Mouse (Mus musculus) CD8-positive naive resting alpha-beta T cell, adult 2 months (primary cell): ENCODE data around the gene Gm20683.
"Not testable (repeated sequence)": the region's sequence is repeated elsewhere in the genome, so short reads cannot be mapped to it uniquely, and the experiment has no call there.

ENCODE experiments used
- DNase-seq, 2 experiments: peaks; one replicate each; pipeline ENCODE4 v3.0.0; 2022; ENCODE audit warnings: low read depth in 2 of 2, low spot score in 2 of 2

Gm20683 gene

DNA sequence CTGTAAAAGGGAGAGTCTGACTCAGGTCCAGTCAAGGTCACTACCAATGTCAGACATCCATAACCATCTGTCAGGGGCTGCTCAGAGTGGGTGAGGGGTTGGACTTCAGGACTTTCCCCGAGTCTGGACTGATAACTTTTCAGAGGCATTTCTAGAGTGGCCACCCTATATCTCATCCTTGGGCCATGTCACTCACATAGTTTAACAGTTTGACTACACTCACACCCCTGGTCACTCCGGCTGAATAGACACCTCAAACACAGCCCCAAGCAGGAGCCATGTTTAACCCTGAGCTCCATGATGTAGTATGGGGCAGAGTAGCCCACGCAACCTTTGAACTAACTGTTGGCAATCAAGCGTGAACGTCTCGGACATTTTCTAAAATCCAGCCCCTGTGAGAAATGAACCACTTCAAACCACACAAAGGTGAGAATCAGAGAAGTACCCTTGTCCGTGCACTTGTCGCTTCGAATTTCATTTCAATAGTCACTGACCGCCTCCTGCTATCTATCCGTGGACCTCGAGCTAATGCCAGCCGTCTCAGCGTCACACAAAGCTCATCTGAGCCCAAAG lies 32.7 kb upstream of the Gm20683 start:
- DNase-seq: no peak

DNA sequence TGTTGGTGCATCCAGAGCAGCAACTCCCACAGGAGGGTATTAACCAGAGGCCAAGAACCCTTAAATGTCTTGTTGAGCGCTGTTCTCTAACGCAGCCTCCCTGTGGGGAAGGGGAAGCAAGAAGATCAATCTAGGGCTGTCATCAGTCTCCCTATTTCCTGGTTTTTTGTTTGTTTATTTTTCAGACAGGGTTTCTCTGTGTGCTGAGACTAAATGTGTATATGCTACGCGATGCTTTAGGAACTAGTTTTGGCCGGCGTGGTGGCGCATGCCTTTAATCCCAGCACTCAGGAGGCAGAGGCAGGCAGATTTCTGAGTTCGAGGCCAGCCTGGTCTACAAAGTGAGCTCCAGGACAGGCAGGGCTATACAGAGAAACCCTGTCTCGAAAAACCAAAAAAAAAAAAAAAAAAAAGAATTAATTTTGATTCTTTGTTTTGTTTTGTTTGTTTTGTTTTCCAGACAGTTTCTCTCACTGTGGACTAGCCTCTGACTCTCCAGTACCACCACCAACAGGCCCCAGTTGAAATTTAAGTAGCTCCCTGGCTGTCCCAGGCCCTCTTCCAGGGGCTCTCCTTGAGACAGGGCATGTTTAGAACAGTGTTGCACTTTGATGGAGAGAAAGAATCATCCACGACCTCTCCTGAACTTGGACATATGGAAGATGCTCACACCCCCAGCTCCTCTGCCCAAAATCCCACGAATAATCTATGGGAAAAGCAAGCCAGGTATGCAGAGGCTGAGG lies 32.0 kb upstream of the Gm20683 start:
- DNase-seq: no peak

DNA sequence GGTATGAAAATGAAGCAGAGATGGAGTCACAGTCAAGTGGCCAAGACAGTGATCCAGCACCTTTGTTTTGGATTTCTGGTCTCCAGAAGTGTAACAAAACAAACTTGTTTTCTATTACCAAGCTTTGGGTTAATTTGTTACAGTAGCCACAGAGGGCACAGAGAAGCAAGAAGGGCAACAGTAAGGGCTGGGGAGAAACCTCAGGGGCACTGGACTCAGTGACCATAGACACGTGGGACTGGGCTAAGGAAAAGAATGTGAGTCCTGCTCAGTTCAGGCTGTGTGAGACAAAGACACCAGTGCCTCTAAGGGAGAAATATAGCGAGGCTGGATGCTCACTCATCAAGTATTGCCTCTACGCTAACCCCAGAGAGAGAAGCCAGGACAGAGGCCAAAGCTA lies 31.1 kb upstream of the Gm20683 start:
- no peak for DNase-seq

DNA sequence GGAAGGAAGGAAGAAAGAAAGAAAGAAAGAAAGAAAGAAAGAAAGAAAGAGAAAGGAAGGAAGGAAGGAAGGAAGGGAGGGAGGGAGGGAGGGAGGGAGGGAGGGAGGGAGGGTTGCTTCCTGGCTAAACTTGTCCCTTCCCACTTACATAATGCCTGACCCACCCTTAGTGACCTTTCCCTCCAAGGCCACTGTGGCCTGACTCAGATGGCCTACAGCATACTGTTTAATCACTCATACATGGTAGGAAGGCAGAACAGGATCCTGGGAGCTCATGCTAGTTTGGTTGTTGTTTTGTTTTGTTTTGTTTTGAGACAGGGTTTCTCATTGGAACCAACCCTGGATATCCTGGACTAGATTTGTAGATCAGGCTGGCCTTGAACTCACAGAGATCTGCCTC lies 30.0 kb upstream of the Gm20683 start:
- not testable (repeated sequence) for DNase-seq

DNA sequence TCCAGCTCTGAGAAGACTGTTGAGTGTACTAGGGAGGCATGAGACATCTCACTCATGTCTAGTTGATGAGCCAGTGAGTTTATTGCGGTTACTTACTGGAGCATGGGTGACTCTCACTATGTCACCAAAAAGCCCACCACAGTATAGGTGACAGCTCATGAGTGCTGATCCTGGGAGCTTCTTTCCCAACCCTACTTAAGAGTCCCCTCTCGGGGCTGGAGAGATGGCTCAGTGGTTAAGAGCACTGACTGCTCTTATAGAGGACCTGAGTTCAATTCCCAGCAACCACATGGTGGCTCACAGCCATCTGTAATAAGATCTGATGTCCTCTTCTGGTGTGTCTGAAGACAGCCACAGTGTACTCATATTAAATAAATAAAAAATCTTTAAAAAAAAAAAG lies 28.4 kb upstream of the Gm20683 start:
- DNase-seq: no peak

DNA sequence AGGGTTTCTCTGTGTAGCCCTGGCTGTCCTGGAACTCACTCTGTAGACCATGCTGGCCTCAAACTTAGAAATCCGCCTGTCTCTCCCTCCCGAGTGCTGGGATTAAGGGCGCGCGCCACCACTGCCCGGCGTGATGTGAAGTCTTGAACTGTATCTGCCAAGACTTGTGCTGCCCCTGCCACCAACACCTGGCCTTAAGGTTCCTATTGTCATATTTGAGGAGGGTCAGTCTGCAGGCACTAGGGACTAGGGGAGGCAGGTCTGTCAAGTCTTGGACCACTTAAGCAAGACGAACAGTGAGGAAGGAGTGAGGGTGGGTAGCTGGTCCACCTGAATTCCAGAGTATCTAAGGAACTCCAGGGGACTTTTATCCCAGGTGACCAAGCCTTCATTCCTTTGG lies 27.9 kb upstream of the Gm20683 start:
- no peak for DNase-seq

DNA sequence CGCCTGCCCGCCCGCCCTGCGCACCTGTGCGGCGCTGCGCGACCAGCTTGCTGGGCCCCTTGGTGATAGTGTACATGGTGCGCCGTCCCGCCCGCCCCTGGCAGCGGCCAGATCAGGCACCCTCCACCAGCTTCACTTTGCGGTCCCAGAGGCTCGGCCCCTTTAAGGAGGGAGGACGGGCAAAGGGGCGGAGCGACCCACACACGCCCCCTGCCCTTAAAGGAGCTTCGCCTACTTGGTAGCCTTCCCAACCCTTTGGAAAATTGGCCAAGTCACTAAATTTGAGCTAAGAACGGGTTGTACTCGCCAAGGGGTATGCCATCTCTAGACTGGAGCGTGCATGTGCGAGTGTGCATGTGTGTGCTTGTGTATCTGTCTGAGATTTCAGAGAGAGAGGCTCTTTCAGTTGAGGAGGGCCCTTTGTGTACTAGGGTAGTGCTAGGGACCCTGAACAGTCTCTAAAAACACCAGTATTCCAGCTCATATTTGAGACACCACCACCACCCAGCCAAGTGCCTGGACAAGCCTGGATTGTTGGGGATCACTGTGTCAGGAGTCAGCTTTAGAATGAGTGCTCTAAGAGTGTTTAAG lies 27.1 kb upstream of the Gm20683 start, which contains the start of gene Mcrip2:
Gene Mcrip2, minus strand, starts transcription at position 164 of the 591 bp plus-strand sequence.
- peak; percentile 41 to 46 for DNase-seq

DNA sequence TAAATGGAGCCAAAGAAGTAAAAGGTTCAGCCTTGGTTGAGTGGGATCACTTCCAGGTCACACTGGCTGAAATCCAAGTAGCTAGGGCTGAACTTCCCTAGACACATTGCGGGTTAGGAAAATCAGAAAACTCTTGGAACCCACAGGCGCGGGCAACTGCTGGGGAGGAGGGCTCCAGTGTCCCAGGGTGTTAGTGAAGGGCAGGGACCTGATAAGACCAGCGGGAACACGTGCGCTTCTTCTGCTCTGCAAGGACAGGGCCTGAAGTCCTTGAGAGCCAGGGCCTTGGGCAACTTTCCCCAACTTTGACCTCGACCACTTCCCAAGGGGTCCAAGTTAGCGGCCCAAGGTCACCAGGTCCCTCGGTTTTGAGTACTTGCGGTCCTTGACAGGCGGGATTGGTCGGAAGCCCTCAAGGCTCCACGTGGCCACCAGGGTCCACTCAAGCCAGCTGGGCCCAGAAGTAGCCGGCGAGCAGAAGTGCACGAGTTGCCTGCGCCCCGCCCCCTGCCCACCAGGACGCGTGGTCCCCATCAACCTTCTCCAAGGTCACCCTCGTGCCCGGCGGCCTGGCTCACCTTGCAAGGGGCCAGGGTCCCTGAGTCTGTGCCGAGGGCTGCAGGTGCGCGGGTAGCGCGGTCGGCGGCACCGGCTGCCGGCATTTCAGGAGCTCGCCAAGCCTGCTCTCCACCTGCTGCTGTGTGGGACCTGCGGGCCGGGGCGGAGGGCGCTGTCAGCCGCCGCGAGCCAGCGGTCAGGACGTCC lies 26.5 kb upstream of the Gm20683 start:
- no peak for DNase-seq

DNA sequence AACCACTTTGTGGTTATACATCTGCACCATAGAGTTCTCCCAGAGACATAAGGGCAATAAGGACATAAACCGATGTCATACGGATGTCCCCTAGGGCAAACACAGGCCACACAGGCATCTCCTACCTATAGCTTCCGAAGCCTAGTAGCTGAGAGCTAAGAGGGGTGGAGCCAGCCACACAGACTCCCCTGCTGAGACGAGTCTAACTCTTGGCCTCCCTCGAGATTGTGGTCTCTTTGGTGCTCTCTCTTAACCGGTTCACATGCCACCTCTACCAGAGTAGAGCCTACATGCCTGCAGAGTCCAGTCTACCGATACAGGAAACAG lies 25.9 kb upstream of the Gm20683 start:
- DNase-seq: peak; percentile 21 to 31

DNA sequence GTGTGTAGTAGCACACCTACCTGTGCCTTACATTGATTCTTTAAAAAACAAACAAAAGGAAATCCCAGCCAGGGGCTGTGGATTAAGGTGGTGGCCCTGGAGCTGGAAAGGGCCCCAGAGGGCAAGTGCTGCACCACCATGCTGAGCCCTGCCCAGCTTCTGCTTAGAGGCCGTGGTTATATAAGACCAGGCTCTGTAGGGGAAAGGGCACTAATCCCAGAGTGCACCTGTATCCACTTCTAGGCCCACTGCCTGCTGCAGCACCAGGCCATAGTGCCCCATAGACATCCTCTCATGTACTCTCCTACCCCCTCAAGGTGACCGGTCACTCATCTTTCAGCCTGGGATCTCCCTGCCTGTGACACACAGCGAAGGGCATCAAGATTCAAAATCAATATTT lies 24.6 kb upstream of the Gm20683 start:
- no peak for DNase-seq

DNA sequence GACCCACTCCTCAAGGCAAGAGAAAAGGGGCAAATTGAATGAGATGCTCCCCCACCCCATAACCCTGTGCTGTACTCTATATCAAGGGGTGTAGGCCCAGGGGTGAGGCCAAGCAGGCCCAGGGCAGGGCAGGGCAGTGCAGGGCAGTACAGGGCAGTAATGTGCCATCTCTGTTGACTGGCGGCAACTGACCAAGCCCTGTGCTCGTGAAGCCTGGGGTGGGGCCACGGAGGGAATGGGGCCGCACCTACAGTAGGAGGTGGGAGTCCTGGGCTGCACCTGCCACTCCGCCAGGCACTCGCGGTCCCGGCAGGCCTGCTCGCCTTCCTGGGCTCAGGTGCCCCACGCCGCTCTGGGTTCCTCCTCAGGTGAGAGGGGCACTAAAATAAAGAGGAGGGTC lies 23.7 kb upstream of the Gm20683 start:
- DNase-seq: no peak

DNA sequence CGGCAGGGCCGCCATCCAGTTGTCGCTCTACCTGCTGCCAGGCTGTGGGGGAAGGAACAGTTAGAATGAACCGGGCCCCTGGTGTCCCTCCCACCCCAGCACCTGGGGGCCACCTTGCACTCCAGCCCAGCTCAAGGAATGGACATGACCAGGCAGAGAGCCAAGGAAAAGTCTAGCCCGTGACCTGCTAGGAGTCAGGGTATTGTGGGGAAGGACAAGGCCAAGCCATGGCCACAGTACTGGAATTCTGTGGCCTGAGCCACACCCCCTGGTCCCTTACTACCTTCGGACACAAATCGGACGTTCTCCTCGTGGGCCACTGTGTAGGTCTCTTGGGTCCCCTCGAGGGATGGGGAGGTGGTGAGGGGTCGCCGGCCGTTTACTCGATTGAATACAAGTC lies 22.7 kb upstream of the Gm20683 start:
- DNase-seq: no peak

DNA sequence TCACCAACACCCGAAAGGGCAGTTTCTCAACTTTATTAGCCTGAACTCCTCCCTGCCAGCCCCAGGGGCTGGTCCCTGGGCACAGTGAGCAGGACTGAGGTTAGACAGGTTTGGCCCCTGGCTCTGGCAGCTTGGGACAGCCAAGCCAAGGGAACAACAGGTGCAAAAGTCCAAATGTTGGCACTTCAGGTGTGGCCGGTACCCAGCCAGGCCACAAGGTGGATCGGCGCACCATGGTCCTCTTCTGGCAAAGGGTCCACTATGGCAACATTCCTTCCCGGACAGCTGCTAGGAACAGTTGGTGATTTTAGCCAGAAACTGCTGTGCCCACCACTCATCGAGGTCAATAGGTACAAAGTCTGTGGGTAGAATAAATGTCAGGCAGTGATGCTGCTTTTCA lies 22.1 kb upstream of the Gm20683 start:
- no peak for DNase-seq

DNA sequence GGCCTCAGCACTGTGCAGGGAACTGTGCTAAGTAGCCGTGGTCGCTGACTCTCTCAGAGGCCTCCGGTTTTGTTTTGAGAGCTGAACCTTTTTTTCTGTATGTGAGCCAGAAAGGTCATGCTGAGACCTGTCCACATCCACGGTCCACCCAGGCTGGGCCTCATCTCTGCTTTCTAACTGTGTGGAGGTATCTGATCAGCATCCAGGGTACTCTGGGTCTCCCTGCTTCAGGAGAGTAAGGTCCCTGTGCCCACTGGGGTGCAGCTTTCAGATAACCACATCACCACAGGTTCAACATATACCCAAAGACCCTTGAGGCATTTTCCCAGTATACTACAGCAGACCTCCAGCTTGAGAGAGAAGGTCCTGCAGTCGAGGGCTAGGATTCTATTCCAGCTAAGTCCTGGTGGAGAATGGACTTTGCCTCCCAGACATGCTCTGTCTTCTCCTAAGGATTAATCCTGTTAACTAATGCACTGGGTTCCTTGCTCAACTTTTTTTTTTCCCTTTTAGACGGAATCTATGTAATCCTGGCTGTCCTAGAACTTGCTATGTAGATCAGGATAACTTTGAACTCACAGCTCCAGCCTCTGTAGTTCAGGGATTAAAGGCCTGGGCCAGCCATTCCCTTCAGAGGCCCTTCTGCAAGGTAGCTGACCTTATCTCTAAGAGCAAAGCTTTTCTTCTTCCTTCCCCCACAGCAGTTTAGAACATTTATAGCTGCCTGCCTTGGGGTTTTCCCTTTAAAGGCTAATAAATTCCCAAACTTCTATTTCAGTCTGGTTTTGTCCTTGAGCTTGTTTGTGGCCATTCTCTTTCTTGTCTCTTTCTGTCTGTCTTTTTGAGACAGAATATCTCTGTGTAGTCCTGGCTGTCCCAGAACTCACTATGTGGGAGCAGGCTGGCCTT lies 20.4 kb upstream of the Gm20683 start:
- DNase-seq: no peak

DNA sequence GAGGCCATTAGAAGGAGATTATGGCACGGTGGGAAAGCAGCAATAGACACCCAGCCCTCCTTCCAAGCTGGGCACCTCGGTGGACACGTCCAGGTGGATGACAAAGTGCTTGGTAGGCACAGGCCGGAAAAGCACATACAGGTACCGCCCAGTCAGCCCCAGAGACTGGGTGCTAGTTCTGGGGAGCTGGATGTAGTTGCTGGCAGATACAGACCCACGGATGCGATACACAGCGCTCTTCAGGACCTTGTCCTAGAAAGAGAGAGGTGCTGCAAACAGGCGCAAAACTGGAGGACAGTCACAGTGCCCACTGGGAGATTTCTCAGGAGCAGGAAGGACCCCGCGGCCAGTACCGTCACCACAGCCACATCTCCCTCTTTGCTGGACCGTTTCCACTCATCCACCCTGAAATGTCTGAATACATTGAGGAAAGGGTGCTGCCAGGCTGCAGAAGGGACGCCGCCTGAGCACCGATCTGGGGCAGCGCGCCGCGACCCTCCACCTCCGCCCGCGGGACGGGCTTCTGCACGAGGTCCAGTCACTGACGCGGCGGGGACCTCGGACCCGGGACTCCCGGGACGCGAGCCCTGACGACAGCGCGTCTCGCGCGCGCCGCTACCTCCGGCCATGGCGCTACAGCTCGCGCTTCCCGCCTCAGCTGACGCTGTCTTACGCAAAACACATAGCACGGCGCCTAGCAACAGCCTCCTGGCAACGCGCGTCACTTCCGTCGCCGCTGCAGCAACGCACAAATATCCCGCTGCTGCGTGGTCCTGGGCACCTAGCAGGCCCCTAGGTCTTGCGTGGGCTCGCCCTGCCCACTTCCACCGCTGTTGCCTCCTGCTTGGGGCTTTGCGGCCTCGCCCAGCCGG lies 19.5 kb upstream of the Gm20683 start, which contains the start of gene Wdr90:
Gene Wdr90, minus strand, starts transcription at position 670 of the 872 bp plus-strand sequence.
- DNase-seq: peak; percentile 80 to 83

DNA sequence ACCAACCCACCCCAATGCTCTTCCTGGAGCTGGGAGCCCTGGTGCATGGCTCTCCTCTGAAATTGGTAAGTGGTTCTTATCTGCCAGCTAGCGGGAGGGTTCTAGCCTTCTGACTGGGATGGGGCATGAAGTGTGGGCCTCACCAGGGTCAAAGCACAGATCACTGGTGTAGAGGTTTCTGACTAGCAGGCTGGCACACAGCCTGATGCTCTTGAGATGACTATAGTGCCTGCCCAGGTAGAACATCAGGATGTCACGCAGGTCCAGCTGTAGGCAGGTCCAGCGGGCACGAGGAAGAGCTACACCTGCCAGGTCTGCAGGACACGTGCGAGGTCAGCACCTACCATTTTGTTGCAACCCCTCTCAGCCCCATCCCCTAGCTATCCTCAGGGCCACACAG lies 18.7 kb upstream of the Gm20683 start:
- DNase-seq: no peak

DNA sequence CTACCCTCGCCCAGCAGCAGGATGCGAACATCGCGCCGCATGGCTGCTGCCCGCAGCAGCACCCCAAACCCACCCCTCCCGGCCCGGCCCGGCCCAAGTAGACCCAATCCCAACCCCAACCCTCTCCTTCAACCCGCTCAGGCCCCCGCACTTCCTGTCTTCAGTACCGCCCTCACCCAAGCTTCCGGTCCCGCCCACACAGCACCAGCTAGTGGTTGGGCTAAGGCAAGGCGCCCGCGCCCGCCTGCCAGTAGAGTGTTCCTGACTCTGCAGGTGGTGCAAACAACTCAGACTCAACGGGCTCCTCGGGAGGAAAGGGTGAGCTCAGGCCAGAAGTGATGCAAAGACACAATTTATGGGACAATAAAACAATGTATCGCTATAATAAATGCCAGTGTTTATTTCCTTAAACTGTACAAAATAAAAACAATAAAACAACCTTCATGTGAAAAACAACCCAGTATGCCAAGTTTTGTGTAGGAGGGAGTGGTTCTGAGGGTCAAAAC lies 2.9 kb upstream of the Gm20683 start, which contains the start of gene Rhot2:
Gene Rhot2, minus strand, starts transcription at position 456 of the 506 bp plus-strand sequence.
- DNase-seq: peak; percentile 92 to 96

DNA sequence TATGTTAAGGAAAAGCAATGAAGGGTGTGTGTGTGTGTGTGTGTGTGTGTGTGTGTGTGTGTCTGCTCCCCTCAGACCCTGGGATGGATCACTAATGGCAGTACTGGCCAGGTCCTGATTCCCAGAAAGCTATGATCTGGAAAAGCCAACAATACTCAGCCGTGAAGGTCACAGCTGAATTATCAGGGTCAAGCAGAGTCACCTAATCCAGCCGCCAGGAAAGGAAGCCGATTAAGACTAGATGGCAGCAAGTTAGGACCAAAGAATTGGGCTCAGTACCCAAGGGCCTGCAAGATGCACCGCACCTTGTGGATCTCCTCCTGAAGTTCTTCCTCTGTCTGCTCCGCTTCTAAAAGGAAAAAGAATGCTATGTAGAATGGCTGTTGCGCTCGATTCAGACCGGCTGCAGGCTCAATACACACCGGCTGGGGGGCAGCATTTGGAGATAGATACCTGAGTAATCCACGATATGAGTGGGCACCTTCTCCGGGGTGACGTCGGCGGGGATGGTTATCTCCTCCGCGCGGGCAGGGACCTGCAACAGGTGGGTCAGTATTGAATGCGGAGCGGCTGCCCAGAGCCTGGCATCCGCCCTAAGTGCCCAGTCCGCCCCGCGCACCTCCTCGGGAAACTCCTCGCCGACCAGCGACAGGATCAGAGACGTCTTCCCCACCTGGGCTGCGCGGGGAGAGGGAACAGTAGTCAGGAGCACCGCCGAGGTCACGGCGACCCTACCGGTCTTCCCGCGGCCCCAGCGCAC lies 2.3 kb upstream of the Gm20683 start:
- DNase-seq: peak in 1 of 2 experiments; percentile 18

DNA sequence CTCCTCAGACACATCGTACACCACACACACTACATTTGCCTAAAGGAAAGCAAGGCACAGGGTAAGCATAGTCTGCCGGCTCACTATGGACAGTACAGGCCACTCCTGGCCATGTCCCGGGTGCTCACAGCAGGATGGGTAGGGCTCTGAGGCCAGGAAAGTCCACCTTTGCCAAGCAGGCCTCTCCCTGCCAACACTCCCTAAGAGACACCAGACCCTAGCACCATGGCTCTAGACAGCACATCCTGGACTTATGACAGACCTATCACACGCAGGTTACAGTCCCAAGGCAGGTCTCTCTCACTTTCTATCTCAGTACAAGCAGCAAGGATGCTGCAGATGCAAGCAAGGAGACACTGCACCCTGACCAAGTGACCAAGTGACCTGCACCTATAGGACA lies 1.6 kb upstream of the Gm20683 start:
- DNase-seq: no peak
